31 mouse cellular contexts compared by ENCODE assay signal in the genomic region with DNA sequence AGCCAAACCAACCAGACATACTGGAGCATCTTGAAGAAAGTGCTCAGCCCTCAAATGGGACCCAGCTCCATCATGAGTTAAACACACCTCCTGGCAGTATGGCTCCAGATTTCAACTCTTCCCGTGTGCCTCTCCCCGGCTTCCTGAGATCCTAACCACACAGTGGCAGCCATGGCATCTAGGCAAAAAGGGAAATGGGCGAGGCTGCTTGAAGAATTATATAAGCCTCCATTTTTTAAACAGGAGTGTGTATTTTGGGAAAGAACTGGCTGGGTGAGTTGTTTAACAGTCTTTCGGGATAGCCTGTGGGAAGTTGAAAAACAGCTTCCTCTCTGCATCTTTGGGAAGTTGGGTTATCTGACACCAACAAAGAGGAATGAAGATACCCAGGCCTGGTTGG. TPM values are rescaled to one million over a fixed set of nuclear protein-coding genes. Genes with fewer than 3 reads are reported as not detected.
"Had no signal": no experiment of that assay in that cellular context is flagged by ENCODE, and none has a peak within 500 bp of the region (broad histone marks: within the 10 kb centered on the region; RNA-seq: fewer than 3 reads in every experiment).

No protein-coding gene starts in this region.

- H3K9ac ChIP-seq: embryonic facial prominence, embryonic 12.5 days; embryonic facial prominence, embryonic 13.5 days; embryonic facial prominence, embryonic 15.5 days; forebrain, embryonic 12.5 days; forebrain, embryonic 13.5 days; forebrain, embryonic 15.5 days; forebrain, postnatal 0 days had no signal

- H3K36me3 ChIP-seq: embryonic facial prominence, embryonic 10.5 days; embryonic facial prominence, embryonic 12.5 days; embryonic facial prominence, embryonic 13.5 days; embryonic facial prominence, embryonic 15.5 days; forebrain, embryonic 10.5 days; forebrain, embryonic 12.5 days; forebrain, embryonic 15.5 days had no signal

- H3K27ac ChIP-seq: embryonic facial prominence, embryonic 10.5 days; embryonic facial prominence, embryonic 12.5 days; embryonic facial prominence, embryonic 13.5 days; embryonic facial prominence, embryonic 15.5 days; forebrain, embryonic 10.5 days; forebrain, embryonic 12.5 days; forebrain, embryonic 13.5 days; forebrain, embryonic 15.5 days; gastrocnemius, adult 2 months had no signal

- H3K4me3 ChIP-seq: embryonic facial prominence, embryonic 10.5 days; embryonic facial prominence, embryonic 12.5 days; embryonic facial prominence, embryonic 13.5 days; embryonic facial prominence, embryonic 15.5 days; erythroblast, embryonic 14.5 days; forebrain, embryonic 10.5 days; forebrain, embryonic 12.5 days; forebrain, embryonic 13.5 days; forebrain, embryonic 15.5 days; gastrocnemius, adult 2 months had no signal

- H3K4me2 ChIP-seq: embryonic facial prominence, embryonic 12.5 days; embryonic facial prominence, embryonic 13.5 days; embryonic facial prominence, embryonic 15.5 days; forebrain, embryonic 12.5 days; forebrain, embryonic 13.5 days; forebrain, embryonic 15.5 days had no signal

- DNase-seq: cerebellum, adult 18-20 months; cerebellum, adult 2 months; cerebellum, adult 8-10 months; cerebellum, adult 9-10 months; cerebellum, adult 9-11 months; cerebellum, postnatal 10 days; cerebellum, postnatal 14 days; cerebellum, postnatal 25 days; cerebellum, postnatal 36 days; embryo, embryonic 11 days; forebrain, postnatal 0 days; gastrocnemius, adult 2 months; gastrocnemius, postnatal 10 days; gastrocnemius, postnatal 14 days; gastrocnemius, postnatal 25 days; gastrocnemius, postnatal 36 days; heart, adult 18-20 months had no signal

- ATAC-seq: forebrain, embryonic 13.5 days; forebrain, embryonic 14.5 days; forebrain, embryonic 15.5 days; forebrain, embryonic 16.5 days; forebrain, postnatal 0 days had no signal

- H3K4me1 ChIP-seq: embryonic facial prominence, embryonic 10.5 days; embryonic facial prominence, embryonic 12.5 days; forebrain, embryonic 10.5 days; forebrain, embryonic 12.5 days; forebrain, embryonic 13.5 days; forebrain, embryonic 15.5 days had no signal

- H3K27me3 ChIP-seq: embryonic facial prominence, embryonic 12.5 days; embryonic facial prominence, embryonic 13.5 days; embryonic facial prominence, embryonic 15.5 days; forebrain, embryonic 12.5 days; forebrain, embryonic 13.5 days; forebrain, embryonic 15.5 days had no signal

RNA-seq across cellular contexts. Expression of gene Cemip, which starts 34.9 kb away (rescaled TPM):
- total RNA-seq: common myeloid progenitor, adult 5-6 weeks; gastrocnemius, adult 18-20 months; gastrocnemius, adult 2 months; gastrocnemius, postnatal 25 days; granulocyte monocyte progenitor cell, adult 5-6 weeks had no signal
